Comparison of ENCODE assay signal across 9 mouse cellular contexts in genomic region chr10:84020023-84020620, GRCm38 (mm10).
A peak's percentile ranks its signal among the peaks of the same experiment; 100 is the strongest.
DNase-seq lines count a peak whose midpoint lies in the region; TF ChIP-seq lines count a peak whose summit lies in the region.
"Had no signal": no experiment of that assay in that cellular context is flagged by ENCODE, and none has a peak within 500 bp of the region (broad histone marks: within the 10 kb centered on the region; RNA-seq: fewer than 3 reads in every experiment).

No protein-coding gene starts in this region.

- intact Hi-C loops in heart, postnatal 14 days (cut with DNase I): loop anchor here (5.0 kb wide), 2 partner anchors 83 to 127 kb away; no protein-coding TSS in a partner anchor

- H3K9me3 ChIP-seq in limb, embryonic 10.5 days (replicated peaks): no peaks in the 10 kb centered on the region
- H3K9me3 ChIP-seq: heart, embryonic 13.5 days had no signal

- peak; percentile 31 for DNase-seq in ovary, postnatal 36 days (ENCODE audit: low spot score)
- no peak for DNase-seq in ovary, postnatal 10 days (ENCODE audit: low spot score)
- DNase-seq in adrenal gland, postnatal 10 days: peak; percentile 61
- DNase-seq in cerebellum, postnatal 4 days (ENCODE audit: low spot score in 2 of 2): peak; percentile 37 to 57
- DNase-seq in heart, postnatal 14 days: peak; percentile 62 to 76
- peak; percentile 65 for DNase-seq in limb, embryonic 10.5 days (ENCODE audit: low spot score)

- H3K4me3 ChIP-seq in limb, embryonic 10.5 days: no peak overlapping the region
- no peak overlapping the region for H3K4me3 ChIP-seq in small intestine, adult 2 months (ENCODE audit: low read depth, low read length)
- H3K4me3 ChIP-seq: heart, embryonic 13.5 days; myocyte had no signal

- 46% methylated on average over 10 of the region's 10 CpGs for WGBS in limb, embryonic 10.5 days
- 57% methylated on average over 10 of the region's 10 CpGs for WGBS in small intestine, adult 2 months

- H3K36me3 ChIP-seq in limb, embryonic 10.5 days: no peaks in the 10 kb centered on the region
- no peaks in the 10 kb centered on the region for H3K36me3 ChIP-seq in small intestine, adult 2 months (ENCODE audit: control insufficient read depth, insufficient read depth, low read length)
- H3K36me3 ChIP-seq: heart, embryonic 13.5 days had no signal

- H3K27me3 ChIP-seq in limb, embryonic 10.5 days (ENCODE audit: low read depth, poor library complexity, severe bottlenecking): no peaks in the 10 kb centered on the region
- no peaks in the 10 kb centered on the region for H3K27me3 ChIP-seq in small intestine, adult 2 months (ENCODE audit: control insufficient read depth, insufficient read depth, low read length)
- H3K27me3 ChIP-seq: heart, embryonic 13.5 days had no signal

- peak; percentile 44; the same call in 1 of the 2 replicates for TF ChIP-seq CTCF in small intestine, adult 2 months (IDR thresholded peaks at IDR 0.05; ENCODE audit: extremely low read depth, insufficient read length, insufficient replicate concordance, low read depth, low read length)

- TF ChIP-seq POLR2A in small intestine, adult 2 months (IDR thresholded peaks at IDR 0.05; ENCODE audit: low read depth, low read length): no peak

- H3K27ac ChIP-seq in limb, embryonic 10.5 days: no peak overlapping the region
- no peak overlapping the region for H3K27ac ChIP-seq in small intestine, adult 2 months (ENCODE audit: insufficient read depth, low read depth, low read length)
- H3K27ac ChIP-seq: heart, embryonic 13.5 days had no signal

- H3K4me1 ChIP-seq in limb, embryonic 10.5 days: peaks cover 27% of the 10 kb centered on the region
- no peaks in the 10 kb centered on the region for H3K4me1 ChIP-seq in small intestine, adult 2 months (ENCODE audit: control insufficient read depth, insufficient read depth, insufficient read length, low read length)
